Mouse (Mus musculus): Measurements from ENCODE around the gene Slc22a7. TPM values are rescaled to one million over a fixed set of nuclear protein-coding genes. Genes with fewer than 3 reads are reported as not detected.

The Slc22a7 gene
- polyA plus RNA-seq, 1 experiment from 2014 or later: not detected

GRCm38 (mm10) chr17:46462226-46462625 lies 24.0 kb upstream of the Slc22a7 start:
- H3K9me3 ChIP-seq (ENCODE audit: control insufficient read depth, low read length): no peaks in the 10 kb centered on the region
- WGBS: 85% methylated on average over 5 of the region's 5 CpGs
- no peak overlapping the region for H3K27ac ChIP-seq (replicated peaks; ENCODE audit: low read depth, low read length)
- no peaks in the 10 kb centered on the region for H3K36me3 ChIP-seq (ENCODE audit: control insufficient read depth, insufficient read depth, low read length)
- DNase-seq (ENCODE audit: low spot score): no peak
- no peak overlapping the region for H3K4me3 ChIP-seq (ENCODE audit: low read depth, low read length)
- H3K4me1 ChIP-seq (ENCODE audit: control insufficient read depth, insufficient read depth, low read length): no peaks in the 10 kb centered on the region
- H3K4me2 ChIP-seq (ENCODE audit: low read depth, low read length): no peak overlapping the region
- no peak for ATAC-seq (ENCODE audit: low read depth)
- H3K27me3 ChIP-seq (replicated peaks; ENCODE audit: control insufficient read depth, insufficient read depth, low read length): peaks cover 45% of the 10 kb centered on the region
- H3K9ac ChIP-seq (ENCODE audit: low read depth, low read length): no peak overlapping the region

- Histone ChIP-seq H3K27me3 (replicated peaks; ENCODE audit: control insufficient read depth, insufficient read depth, low read length) (peaks cover 52% of the 10 kb centered on the region), H3K4me2 (ENCODE audit: low read depth, low read length) (peak overlapping the region; percentile 58), H3K27ac (replicated peaks; ENCODE audit: low read depth, low read length) (no peak overlapping the region), H3K4me3 (ENCODE audit: low read depth, low read length) (peak overlapping the region; percentile 35), H3K4me1 (ENCODE audit: control insufficient read depth, insufficient read depth, low read length) (no peaks in the 10 kb centered on the region), H3K9me3 (ENCODE audit: control insufficient read depth, low read length) (no peaks in the 10 kb centered on the region), H3K9ac (ENCODE audit: low read depth, low read length) (peak overlapping the region; percentile 54; the same call in 1 of the 2 replicates), H3K36me3 (ENCODE audit: control insufficient read depth, insufficient read depth, low read length) (no peaks in the 10 kb centered on the region)
- WGBS: 11% methylated on average over 8 of the region's 8 CpGs
- ATAC-seq (ENCODE audit: low read depth) (no peak), DNase-seq (ENCODE audit: low spot score) (no peak)
Observed at GRCm38 (mm10) chr17:46461347-46461746, 23.1 kb upstream of the Slc22a7 start.

- H3K9me3 ChIP-seq (ENCODE audit: control insufficient read depth, low read length): no peaks in the 10 kb centered on the region
- H3K4me2 ChIP-seq (ENCODE audit: low read depth, low read length): peak overlapping the region; percentile 58
- peaks cover 58% of the 10 kb centered on the region for H3K27me3 ChIP-seq (replicated peaks; ENCODE audit: control insufficient read depth, insufficient read depth, low read length)
- no peak overlapping the region for H3K27ac ChIP-seq (replicated peaks; ENCODE audit: low read depth, low read length)
- peak overlapping the region; percentile 54 for H3K9ac ChIP-seq (ENCODE audit: low read depth, low read length)
- 0% methylated on average over 24 of the region's 32 CpGs for WGBS
- no peak for ATAC-seq (ENCODE audit: low read depth)
- H3K36me3 ChIP-seq (ENCODE audit: control insufficient read depth, insufficient read depth, low read length): no peaks in the 10 kb centered on the region
- DNase-seq (ENCODE audit: low spot score): no peak
- H3K4me1 ChIP-seq (ENCODE audit: control insufficient read depth, insufficient read depth, low read length): peaks cover 1% of the 10 kb centered on the region; the same call in 1 of the 2 replicates
- H3K4me3 ChIP-seq (ENCODE audit: low read depth, low read length): peak overlapping the region; percentile 35
Observed at GRCm38 (mm10) chr17:46460673-46461072, 22.4 kb upstream of the Slc22a7 start.

- Histone ChIP-seq H3K27ac (replicated peaks; ENCODE audit: low read depth, low read length) (no peak overlapping the region), H3K4me3 (ENCODE audit: low read depth, low read length) (no peak overlapping the region), H3K9ac (ENCODE audit: low read depth, low read length) (no peak overlapping the region), H3K36me3 (ENCODE audit: control insufficient read depth, insufficient read depth, low read length) (no peaks in the 10 kb centered on the region), H3K4me1 (ENCODE audit: control insufficient read depth, insufficient read depth, low read length) (peaks cover 10% of the 10 kb centered on the region; the same call in 1 of the 2 replicates), H3K9me3 (ENCODE audit: control insufficient read depth, low read length) (no peaks in the 10 kb centered on the region), H3K27me3 (replicated peaks; ENCODE audit: control insufficient read depth, insufficient read depth, low read length) (peaks cover 75% of the 10 kb centered on the region), H3K4me2 (ENCODE audit: low read depth, low read length) (no peak overlapping the region)
- DNase-seq (ENCODE audit: low spot score) (no peak), ATAC-seq (ENCODE audit: low read depth) (no peak)
- 17% methylated on average over 3 of the region's 3 CpGs for WGBS
Observed at GRCm38 (mm10) chr17:46458439-46458838, 20.2 kb upstream of the Slc22a7 start.

GRCm38 (mm10) chr17:46457791-46458190 lies 19.5 kb upstream of the Slc22a7 start:
- DNase-seq (ENCODE audit: low spot score) (peak; percentile 58), ATAC-seq (ENCODE audit: low read depth) (no peak; the same call in 1 of the 2 replicates)
- H3K4me1 ChIP-seq (ENCODE audit: control insufficient read depth, insufficient read depth, low read length): peaks cover 10% of the 10 kb centered on the region; the same call in 1 of the 2 replicates
- no peaks in the 10 kb centered on the region for H3K9me3 ChIP-seq (ENCODE audit: control insufficient read depth, low read length)
- no peak overlapping the region for H3K27ac ChIP-seq (replicated peaks; ENCODE audit: low read depth, low read length)
- H3K27me3 ChIP-seq (replicated peaks; ENCODE audit: control insufficient read depth, insufficient read depth, low read length): peaks cover 81% of the 10 kb centered on the region
- H3K9ac ChIP-seq (ENCODE audit: low read depth, low read length): no peak overlapping the region
- no peak overlapping the region for H3K4me2 ChIP-seq (ENCODE audit: low read depth, low read length)
- H3K4me3 ChIP-seq (ENCODE audit: low read depth, low read length): no peak overlapping the region
- no peaks in the 10 kb centered on the region for H3K36me3 ChIP-seq (ENCODE audit: control insufficient read depth, insufficient read depth, low read length)
- 14% methylated on average over 10 of the region's 10 CpGs for WGBS

- peak; percentile 54 for DNase-seq (ENCODE audit: low spot score)
- peaks cover 67% of the 10 kb centered on the region for H3K27me3 ChIP-seq (replicated peaks; ENCODE audit: control insufficient read depth, insufficient read depth, low read length)
Observed at GRCm38 (mm10) chr17:46455110-46455691, 16.9 kb upstream of the Slc22a7 start.

GRCm38 (mm10) chr17:46454539-46454938 lies 16.3 kb upstream of the Slc22a7 start:
- H3K4me3 ChIP-seq (ENCODE audit: low read depth, low read length): peak overlapping the region; percentile 47
- under 1% methylated on average over 9 of the region's 9 CpGs for WGBS
- peak overlapping the region; percentile 52; the same call in 1 of the 2 replicates for H3K9ac ChIP-seq (ENCODE audit: low read depth, low read length)
- DNase-seq (ENCODE audit: low spot score): no peak
- H3K27ac ChIP-seq (replicated peaks; ENCODE audit: low read depth, low read length): no peak overlapping the region
- no peak for ATAC-seq (ENCODE audit: low read depth)
- H3K9me3 ChIP-seq (ENCODE audit: control insufficient read depth, low read length): peaks cover 2% of the 10 kb centered on the region; the same call in 1 of the 2 replicates
- no peaks in the 10 kb centered on the region for H3K36me3 ChIP-seq (ENCODE audit: control insufficient read depth, insufficient read depth, low read length)
- H3K4me2 ChIP-seq (ENCODE audit: low read depth, low read length): peak overlapping the region; percentile 62
- peaks cover 60% of the 10 kb centered on the region for H3K27me3 ChIP-seq (replicated peaks; ENCODE audit: control insufficient read depth, insufficient read depth, low read length)
- H3K4me1 ChIP-seq (ENCODE audit: control insufficient read depth, insufficient read depth, low read length): peaks cover 10% of the 10 kb centered on the region; the same call in 1 of the 2 replicates

More at GRCm38 (mm10) chr17:46455110-46455691, 16.9 kb upstream of the Slc22a7 start:
- peak overlapping the region; percentile 47 for H3K4me3 ChIP-seq (ENCODE audit: low read depth, low read length)
- H3K4me2 ChIP-seq (ENCODE audit: low read depth, low read length): peak overlapping the region; percentile 62
- no peak overlapping the region for H3K27ac ChIP-seq (replicated peaks; ENCODE audit: low read depth, low read length)
- peaks cover 10% of the 10 kb centered on the region; the same call in 1 of the 2 replicates for H3K4me1 ChIP-seq (ENCODE audit: control insufficient read depth, insufficient read depth, low read length)
- ATAC-seq (ENCODE audit: low read depth): peak; percentile 32; the same call in 1 of the 2 replicates
- H3K36me3 ChIP-seq (ENCODE audit: control insufficient read depth, insufficient read depth, low read length): no peaks in the 10 kb centered on the region
- H3K9me3 ChIP-seq (ENCODE audit: control insufficient read depth, low read length): peaks cover 2% of the 10 kb centered on the region; the same call in 1 of the 2 replicates
- under 1% methylated on average over 21 of the region's 33 CpGs for WGBS
- H3K9ac ChIP-seq (ENCODE audit: low read depth, low read length): peak overlapping the region; percentile 52

GRCm38 (mm10) chr17:46453970-46454411 lies 15.7 kb upstream of the Slc22a7 start:
- 1% methylated on average over 26 of the region's 26 CpGs for WGBS
- peak; percentile 27 for DNase-seq (ENCODE audit: low spot score)

More at GRCm38 (mm10) chr17:46453970-46454411, 15.7 kb upstream of the Slc22a7 start:
- Histone ChIP-seq H3K9ac (ENCODE audit: low read depth, low read length) (0 out of 2 replicates have a peak overlapping the region, but pooled peaks have one; percentile 10), H3K4me2 (ENCODE audit: low read depth, low read length) (peak overlapping the region; percentile 62), H3K4me3 (ENCODE audit: low read depth, low read length) (peak overlapping the region; percentile 47), H3K9me3 (ENCODE audit: control insufficient read depth, low read length) (peaks cover 2% of the 10 kb centered on the region; the same call in 1 of the 2 replicates), H3K27me3 (replicated peaks; ENCODE audit: control insufficient read depth, insufficient read depth, low read length) (peaks cover 55% of the 10 kb centered on the region), H3K4me1 (ENCODE audit: control insufficient read depth, insufficient read depth, low read length) (peaks cover 10% of the 10 kb centered on the region; the same call in 1 of the 2 replicates), H3K36me3 (ENCODE audit: control insufficient read depth, insufficient read depth, low read length) (no peaks in the 10 kb centered on the region), H3K27ac (replicated peaks; ENCODE audit: low read depth, low read length) (no peak overlapping the region)
- ATAC-seq (ENCODE audit: low read depth): peak; percentile 10; the same call in 1 of the 2 replicates
